Mouse (Mus musculus) left cerebral cortex, postnatal 36 days (tissue): ENCODE results near the gene Cdk14. TPM values are rescaled to one million over a fixed set of nuclear protein-coding genes. Genes with fewer than 3 reads are reported as not detected.

ENCODE experiments used
- DNase-seq, 2 experiments: peaks; one replicate each; pipeline ENCODE4 v3.0.0; 2021 to 2022; ENCODE audit warnings: low spot score in 2 of 2, mixed read lengths in 1 of 2
- intact Hi-C: fragments of 180-260 bp; cut with DNase I; formaldehyde crosslinking; loops from one replicate; pipeline ENCODE4 v1.15.1; 2025
- total RNA-seq, 2 experiments: library from RNA; stranded (reverse); gene quantifications; 2 replicates each; pipeline ENCODE4 v1.2.3; 2021

The Cdk14 gene
- total RNA-seq, 2 experiments from 2014 or later, result 196 to 198 TPM

GRCm38 (mm10) chr5:5322699-5323098, 97.4 kb downstream of the Cdk14 start:
- no peak for DNase-seq
- intact Hi-C loops, result no loop called here

- intact Hi-C loops, result no loop called here
- no peak for DNase-seq
Observed at GRCm38 (mm10) chr5:5320506-5321181, 99.5 kb downstream of the Cdk14 start.

GRCm38 (mm10) chr5:5319824-5320505, 100.1 kb downstream of the Cdk14 start:
- intact Hi-C loops, result no loop called here
- DNase-seq, result no peak

GRCm38 (mm10) chr5:5314270-5314669, 105.8 kb downstream of the Cdk14 start:
- DNase-seq, result no peak
- intact Hi-C loops, result no loop called here

DNA sequence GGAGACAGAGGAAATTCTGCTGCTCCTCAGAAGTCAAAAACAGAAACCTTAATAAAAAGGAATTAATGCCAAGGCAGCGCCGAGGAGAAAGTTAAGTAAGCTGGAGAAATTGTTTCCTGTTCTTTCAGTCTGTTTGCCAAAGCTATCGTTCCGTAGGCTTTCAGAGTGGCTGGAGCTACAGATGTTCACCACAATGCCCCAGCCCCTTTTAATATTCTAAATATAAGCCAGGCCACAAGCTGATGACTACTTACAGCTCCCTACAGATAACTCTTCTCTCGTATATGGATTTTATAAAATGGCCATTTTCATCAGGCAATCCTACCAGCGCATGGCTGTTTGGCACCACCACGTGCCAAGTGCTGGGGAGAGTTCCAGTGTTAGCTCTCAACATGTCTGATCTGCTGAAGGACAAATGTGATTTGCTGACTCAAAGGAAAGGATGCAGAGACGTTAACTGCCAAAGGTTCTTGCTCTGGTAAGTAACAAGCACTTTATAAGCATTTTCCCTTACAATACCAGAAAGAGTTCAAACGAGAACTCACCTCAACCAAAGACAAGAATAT, 106.8 kb downstream of the Cdk14 start:
- no peak for DNase-seq
- intact Hi-C loops, result no loop called here

- intact Hi-C loops, result no loop called here
- no peak for DNase-seq
Observed at GRCm38 (mm10) chr5:5305286-5305685, 114.8 kb downstream of the Cdk14 start.

DNA sequence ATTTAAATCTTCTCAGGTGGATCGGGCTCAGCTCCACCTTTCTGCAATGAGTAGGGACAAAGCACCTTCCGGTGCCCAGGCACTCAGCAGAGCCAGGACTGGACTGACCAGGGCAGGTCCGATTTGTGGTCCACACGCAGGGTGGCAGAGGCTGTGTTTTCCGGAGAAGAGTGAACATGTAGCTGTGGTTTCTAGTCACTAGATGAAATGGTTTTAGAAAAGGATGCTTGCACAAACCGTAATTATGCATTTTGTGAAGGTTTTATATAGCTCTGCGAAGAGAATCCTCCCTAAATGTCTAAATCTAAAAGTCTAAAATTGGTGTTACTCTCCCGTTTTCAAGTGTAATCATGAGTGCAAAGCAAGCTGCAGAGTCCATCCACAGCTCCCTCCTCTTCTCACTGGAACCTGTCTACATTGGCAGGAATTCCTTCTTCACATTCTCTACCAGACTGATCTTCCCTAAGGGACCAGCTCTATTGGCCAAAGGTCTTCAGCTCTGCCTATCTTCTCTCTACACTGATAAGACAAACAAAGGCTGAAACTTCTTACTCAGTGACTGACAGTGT, 116.9 kb downstream of the Cdk14 start:
- intact Hi-C loops, result no loop called here
- DNase-seq, result peak; percentile 6 to 13

GRCm38 (mm10) chr5:5301571-5302079, 118.5 kb downstream of the Cdk14 start:
- intact Hi-C loops, result no loop called here
- no peak for DNase-seq

DNA sequence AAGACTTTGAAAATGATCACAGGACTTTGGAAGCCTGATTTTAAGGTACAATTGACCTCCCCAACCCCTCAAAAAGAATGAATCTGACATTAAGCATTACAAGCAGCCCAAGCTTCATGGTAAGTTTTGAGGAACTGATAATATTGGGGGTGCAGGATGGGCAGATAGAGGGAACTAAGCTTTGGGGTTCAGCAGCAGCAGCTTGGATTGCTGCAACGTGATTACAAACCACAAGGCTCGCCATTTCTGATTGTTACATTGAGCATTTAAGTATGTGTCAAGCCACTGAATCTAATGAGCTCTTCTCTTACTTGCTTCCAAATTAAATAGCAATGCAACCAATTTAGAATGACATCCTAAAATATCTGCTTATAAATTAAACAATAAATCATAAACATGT, 119.1 kb downstream of the Cdk14 start:
- intact Hi-C loops, result no loop called here

DNA sequence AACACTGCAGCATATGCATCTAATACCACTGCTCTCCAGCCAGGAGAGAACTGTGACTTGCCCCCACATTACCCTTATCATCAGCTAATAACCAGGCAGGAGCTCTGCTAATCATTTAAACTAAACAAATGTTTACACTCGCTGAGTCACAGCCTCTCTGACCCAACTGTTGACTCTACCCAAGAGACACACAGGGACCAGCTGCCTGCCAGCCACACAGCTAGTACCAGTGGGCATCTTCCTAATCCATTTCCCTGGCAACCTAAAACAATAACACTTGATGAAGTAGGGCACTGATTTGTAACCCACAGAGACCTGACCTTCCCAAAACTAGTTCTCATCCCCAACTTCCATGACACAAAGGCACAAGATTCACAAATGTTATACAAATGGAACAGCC, 119.8 kb downstream of the Cdk14 start:
- intact Hi-C loops, result no loop called here
- no peak for DNase-seq

More for the DNA sequence above, 119.1 kb downstream of the Cdk14 start:
- no peak for DNase-seq

GRCm38 (mm10) chr5:5297222-5297621, 122.9 kb downstream of the Cdk14 start:
- no peak for DNase-seq
- intact Hi-C loops, result no loop called here

GRCm38 (mm10) chr5:5296773-5297172, 123.3 kb downstream of the Cdk14 start:
- intact Hi-C loops, result no loop called here
- DNase-seq, result no peak

DNA sequence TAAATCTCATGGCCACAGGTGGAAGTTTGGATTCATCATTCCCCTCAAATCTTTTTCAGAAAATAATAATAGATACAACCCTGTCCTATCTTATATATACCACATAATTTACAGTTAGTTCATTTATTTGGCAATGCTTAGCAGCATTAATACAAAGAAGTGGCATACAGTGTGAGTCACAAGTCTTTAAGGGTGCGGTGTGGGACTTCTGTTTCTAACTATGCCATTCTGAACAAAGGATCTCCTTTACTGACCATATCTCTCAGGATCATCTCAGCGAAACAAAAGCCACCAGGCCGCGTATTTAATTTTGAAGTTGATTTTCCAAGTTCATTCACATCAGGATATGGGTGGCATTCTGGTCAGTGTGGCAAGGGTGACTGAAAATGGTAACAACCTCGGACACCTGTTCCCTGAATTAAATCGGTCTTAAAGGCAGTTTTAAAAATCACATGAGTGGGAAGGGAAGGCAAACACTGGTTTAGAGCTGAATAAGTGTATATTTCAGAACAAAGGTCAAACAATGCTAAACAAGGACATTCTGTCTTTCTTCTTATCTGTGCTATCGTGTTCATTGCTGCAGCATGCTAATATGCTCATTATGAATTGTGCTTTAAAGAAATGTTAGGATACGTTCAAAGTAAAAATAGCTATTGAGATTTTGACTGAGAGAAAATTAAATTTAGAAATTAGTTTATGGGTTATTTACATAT, 127.1 kb downstream of the Cdk14 start:
- no peak for DNase-seq
- intact Hi-C loops, result no loop called here

DNA sequence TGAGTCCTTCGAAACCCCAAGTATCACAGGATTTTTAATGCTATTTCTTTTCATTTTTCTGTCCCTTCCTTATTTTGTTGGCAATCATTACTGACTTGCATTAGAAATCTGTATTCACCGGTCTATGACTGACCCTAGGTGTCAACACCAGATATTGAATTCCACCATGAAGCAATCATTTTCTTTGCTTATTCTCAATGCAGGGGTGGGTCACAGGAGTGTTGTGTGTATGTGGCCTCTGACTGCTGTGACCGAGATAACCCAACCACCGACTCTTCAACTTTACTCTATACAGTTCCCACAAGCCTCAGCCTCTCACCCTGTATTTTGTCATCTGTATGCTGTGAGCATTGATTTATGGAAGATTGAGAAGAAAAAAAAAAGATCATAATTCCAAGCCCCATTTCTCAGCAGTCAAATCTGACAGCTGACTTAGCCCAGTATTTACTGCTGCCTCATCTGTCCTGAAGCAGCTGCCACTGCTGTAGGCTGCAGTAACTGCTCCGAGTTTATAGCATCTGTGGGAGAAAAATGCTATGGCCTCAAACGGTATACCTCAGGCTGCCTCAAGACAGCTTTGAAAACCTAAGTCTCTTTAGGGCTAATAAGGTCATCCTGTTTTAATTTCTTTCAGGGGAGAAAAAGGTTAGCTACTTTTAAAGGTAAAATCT, 128.7 kb downstream of the Cdk14 start:
- intact Hi-C loops, result no loop called here
- DNase-seq, result no peak

DNA sequence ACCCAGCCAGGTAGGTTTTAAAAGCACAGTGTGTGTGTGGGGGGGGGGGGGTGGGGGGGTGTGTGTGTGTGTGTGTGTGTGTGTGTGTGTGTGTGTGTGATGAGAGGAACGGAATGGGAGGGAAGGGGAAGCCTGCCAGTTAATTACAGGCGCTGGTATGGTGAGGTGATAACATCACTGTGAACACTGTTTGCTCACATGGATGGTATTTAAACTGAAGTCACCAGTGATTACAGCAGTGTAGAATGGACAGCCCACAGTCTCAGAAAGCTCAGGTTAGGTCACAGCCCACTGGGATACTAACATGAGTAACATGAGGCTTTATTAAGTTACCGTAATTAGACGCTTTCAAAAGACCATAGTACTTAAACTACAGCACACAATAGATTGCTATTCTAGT, 129.4 kb downstream of the Cdk14 start:
- intact Hi-C loops, result no loop called here
- DNase-seq, result no peak

GRCm38 (mm10) chr5:5285876-5286275, 134.2 kb downstream of the Cdk14 start:
- intact Hi-C loops, result no loop called here
- DNase-seq, result no peak

DNA sequence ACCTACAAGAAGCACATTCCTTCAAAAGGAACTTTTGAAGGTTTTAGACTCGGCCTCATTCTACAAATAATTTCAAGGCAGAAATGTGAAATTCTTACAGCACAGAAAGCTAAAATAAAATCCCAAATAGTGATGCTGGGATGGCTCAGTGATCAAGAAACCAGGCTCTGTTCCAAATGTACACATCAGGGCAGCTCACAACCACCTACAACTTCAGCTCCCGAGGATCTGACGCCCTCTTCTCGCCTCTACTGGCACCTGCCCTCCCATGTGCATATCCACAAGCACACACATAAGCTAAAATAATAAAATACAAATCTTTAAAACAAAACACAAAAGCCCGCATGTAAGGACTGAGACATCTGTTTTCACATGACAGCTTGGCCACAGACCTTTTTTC, 135.6 kb downstream of the Cdk14 start:
- intact Hi-C loops, result no loop called here

GRCm38 (mm10) chr5:5283756-5284430, 136.2 kb downstream of the Cdk14 start:
- DNase-seq, result no peak
- intact Hi-C loops, result no loop called here

More for the DNA sequence above, 135.6 kb downstream of the Cdk14 start:
- DNase-seq, result peak; percentile 22

DNA sequence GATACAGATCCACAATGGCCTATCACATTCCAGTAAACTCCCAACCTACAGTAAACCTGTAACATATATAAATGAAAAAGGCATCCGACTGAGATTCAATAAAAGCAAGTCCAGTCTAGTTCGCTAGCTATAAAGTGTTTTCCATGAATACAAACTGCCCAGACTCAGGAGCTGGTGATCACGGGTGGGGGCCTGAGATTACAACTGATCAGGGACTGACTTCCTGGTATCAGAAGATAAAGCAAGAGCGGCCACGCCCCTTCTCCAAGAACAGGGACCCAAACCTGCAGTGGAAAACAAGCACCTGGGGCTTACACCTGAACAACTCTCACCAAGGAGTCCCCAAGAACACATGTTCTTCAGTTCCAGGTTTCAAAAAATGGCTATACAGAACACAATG, 137.7 kb downstream of the Cdk14 start:
- intact Hi-C loops, result no loop called here
- DNase-seq, result no peak
